13 mouse cellular contexts compared by ENCODE assay signal in the genomic region with DNA sequence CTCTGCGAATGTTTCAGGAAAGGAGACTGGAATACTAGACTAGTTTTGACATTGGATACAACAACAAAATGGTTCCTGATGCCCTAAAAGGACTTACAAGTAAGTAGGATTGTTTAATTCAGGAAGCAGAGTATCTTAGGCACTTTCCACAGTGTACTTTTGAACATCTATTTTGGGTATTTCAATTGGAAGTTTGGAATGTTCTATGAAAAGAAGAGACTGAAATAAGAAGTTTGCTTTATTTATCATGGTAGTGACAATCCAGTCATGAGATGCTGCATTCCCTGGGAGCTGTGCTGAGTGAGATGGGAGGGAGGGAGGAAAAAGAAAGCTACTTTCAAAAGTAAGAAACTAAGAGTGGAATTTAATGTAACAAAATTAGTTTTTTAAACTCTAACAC. TPM values are rescaled to one million over a fixed set of nuclear protein-coding genes. Genes with fewer than 3 reads are reported as not detected.
"Had no signal": no experiment of that assay in that cellular context is flagged by ENCODE, and none has a peak within 500 bp of the region (broad histone marks: within the 10 kb centered on the region; RNA-seq: fewer than 3 reads in every experiment).

No protein-coding gene starts in this region.

- DNase-seq: lung, adult 2 months; lung, postnatal 14 days; lung, postnatal 36 days; right cerebral cortex, postnatal 14 days; thymus, adult 18-20 months; thymus, postnatal 14 days; thymus, postnatal 36 days had no signal

- ATAC-seq: lung, postnatal 0 days; midbrain, embryonic 13.5 days; midbrain, embryonic 15.5 days had no signal

RNA-seq across cellular contexts. Expression of gene Gabrg2, which starts 50.9 kb away (rescaled TPM):
- total RNA-seq: megakaryocyte progenitor cell, adult 5-6 weeks; monocyte, adult 5-6 weeks; neutrophil, adult 5-6 weeks had no signal
